Mouse (Mus musculus): Measurements from ENCODE around the gene Cxxc4.

DNA sequence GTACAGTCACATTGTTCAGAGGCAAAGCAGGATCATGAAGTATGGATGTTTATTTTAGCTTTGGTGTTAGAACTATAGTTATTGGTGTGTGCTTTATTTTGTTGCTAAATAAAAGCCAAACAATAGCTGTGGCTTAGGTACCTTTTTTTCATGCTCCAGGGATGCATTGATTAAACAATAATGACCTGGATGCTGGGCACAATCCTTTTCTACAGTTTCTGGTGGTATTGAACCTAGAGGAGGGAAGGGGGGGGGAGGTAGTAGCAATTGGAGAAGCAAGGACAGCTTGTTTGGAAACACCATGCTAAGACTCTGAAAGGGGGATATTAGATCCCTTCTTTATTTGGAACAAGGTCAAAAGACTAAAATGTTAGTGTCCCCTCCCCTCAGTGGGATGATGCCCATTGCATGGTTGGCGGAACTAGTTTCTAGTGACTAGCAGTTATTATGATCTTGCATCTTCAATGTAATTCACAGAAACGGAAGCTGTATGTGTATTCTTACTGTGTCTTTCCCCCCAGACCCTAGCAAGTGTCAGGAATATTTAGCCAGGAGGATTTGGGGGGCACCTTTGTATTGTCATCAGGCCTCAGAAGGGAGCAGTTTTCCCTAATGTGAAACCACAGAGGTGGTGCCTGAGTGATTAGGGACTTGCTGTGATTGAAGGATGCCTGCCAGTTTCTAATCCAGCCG lies 975 bp downstream of the Cxxc4 start:
- TF ChIP-seq CTCF (IDR thresholded peaks at IDR 0.05; ENCODE audit: insufficient read depth, low read depth, low read length) (no peak), POLR2A (IDR thresholded peaks at IDR 0.05; ENCODE audit: insufficient read depth, low read depth, low read length) (no peak)

All from olfactory bulb, adult 2 months (tissue).